Mouse (Mus musculus) CH12.LX (cell line): ENCODE measurements around the gene Ldlr. TPM values are rescaled to one million over a fixed set of nuclear protein-coding genes. Genes with fewer than 3 reads are reported as not detected.

Experiments
- DNase-seq: peaks from one replicate; pipeline ENCODE4 v3.0.0-alpha.2; 2013; ENCODE audit errors: extremely low read depth
- H3K27ac ChIP-seq: 2 replicates; pipeline ENCODE4 v1.5.1; 2012; ENCODE audit warnings: low read depth, mild to moderate bottlenecking, control low read depth, moderate library complexity; ENCODE audit not compliant: insufficient read depth
- H3K27me3 ChIP-seq: replicated peaks from 2 replicates; pipeline ENCODE3; 2012; ENCODE audit warnings: inconsistent platforms
- H3K36me3 ChIP-seq, 2 experiments: replicated peaks in 1 of 2; 2 replicates each; pipeline versions ENCODE3 to v1.6.1; 2012; ENCODE audit warnings: inconsistent platforms in 1 of 2, low read length in 1 of 2, mild to moderate bottlenecking in 1 of 2, mixed read lengths in 1 of 2, moderate library complexity in 1 of 2; ENCODE audit not compliant: control insufficient read depth in 1 of 2, insufficient read depth in 1 of 2
- H3K4me1 ChIP-seq, 2 experiments: 2 replicates each; pipeline ENCODE4 v1.6.1; 2012; ENCODE audit warnings: inconsistent platforms in 1 of 2, moderate library complexity in 1 of 2; ENCODE audit not compliant: insufficient read depth in 2 of 2, control insufficient read depth in 1 of 2
- H3K4me2 ChIP-seq: 2 replicates; pipeline ENCODE4 v1.6.1; 2012; ENCODE audit warnings: low read depth, mild to moderate bottlenecking, control low read depth; ENCODE audit not compliant: poor library complexity, insufficient read depth, severe bottlenecking
- H3K4me3 ChIP-seq, 3 experiments: fragments of 150-350 bp in 1 of 3; sonication (generic) in 1 of 3; replicated peaks in 1 of 3; 2 replicates each; pipeline versions ENCODE3 to v1.5.1; 2011 to 2012; ENCODE audit warnings: low read depth in 2 of 3, low read length in 2 of 3, mild to moderate bottlenecking in 2 of 3, moderate library complexity in 2 of 3, control low read depth in 1 of 3, improper control_type of control experiment in 1 of 3, inconsistent platforms in 1 of 3, mixed read lengths in 1 of 3; ENCODE audit not compliant: poor library complexity in 1 of 3
- H3K79me2 ChIP-seq: replicated peaks from 2 replicates; pipeline ENCODE4 v1.6.1; 2012; ENCODE audit warnings: mild to moderate bottlenecking, moderate library complexity; ENCODE audit not compliant: control insufficient read depth, poor library complexity, insufficient read depth, severe bottlenecking; ENCODE audit errors: extremely low read depth
- H3K9ac ChIP-seq: 2 replicates; pipeline ENCODE4 v1.6.1; 2012; ENCODE audit warnings: low read depth, mild to moderate bottlenecking, control low read depth, moderate library complexity; ENCODE audit not compliant: insufficient read depth
- H3K9me3 ChIP-seq: replicated peaks from 2 replicates; pipeline ENCODE3; 2012; ENCODE audit warnings: low read length, inconsistent platforms, mixed read lengths
- BHLHE40 ChIP-seq: IDR thresholded peaks from 2 replicates; pipeline ENCODE4 v1.6.1; 2011; ENCODE audit warnings: mild to moderate bottlenecking, low read depth, low read length, improper control_type of control experiment
- CHD1 ChIP-seq: IDR thresholded peaks from 2 replicates; pipeline ENCODE4 v1.6.1; 2012; ENCODE audit warnings: low read depth, low read length, improper control_type of control experiment, inconsistent platforms
- CHD2 ChIP-seq: IDR thresholded peaks from 2 replicates; pipeline ENCODE4 v1.6.1; 2011; ENCODE audit warnings: low read length, improper control_type of control experiment
- CTCF ChIP-seq, 2 experiments: IDR thresholded peaks in 1 of 2; conservative IDR thresholded peaks in 1 of 2; 2 replicates each; pipeline ENCODE4 v1.5.1; 2011 to 2012; ENCODE audit warnings: low read depth in 2 of 2, low read length in 2 of 2, improper control_type of control experiment in 1 of 2, inconsistent platforms in 1 of 2, mild to moderate bottlenecking in 1 of 2, moderate library complexity in 1 of 2
- ELF1 ChIP-seq: IDR thresholded peaks from 2 replicates; pipeline ENCODE4 v1.6.1; 2014; ENCODE audit warnings: low read depth, mild to moderate bottlenecking, inconsistent platforms, low read length, improper control_type of control experiment
- HCFC1 ChIP-seq: IDR thresholded peaks from 2 replicates; pipeline ENCODE4 v1.6.1; 2012; ENCODE audit warnings: low read depth, mild to moderate bottlenecking, inconsistent platforms, low read length, improper control_type of control experiment
- JUN ChIP-seq: IDR thresholded peaks from 2 replicates; pipeline ENCODE4 v1.6.1; 2011; ENCODE audit warnings: low read depth, mild to moderate bottlenecking, low read length, improper control_type of control experiment, moderate library complexity; ENCODE audit not compliant: insufficient read depth
- JUND ChIP-seq: conservative IDR thresholded peaks from 2 replicates; pipeline ENCODE4 v1.6.1; 2011; ENCODE audit warnings: low read depth, low read length, improper control_type of control experiment
- KAT2A ChIP-seq: IDR thresholded peaks from 2 replicates; pipeline ENCODE4 v1.6.1; 2012; ENCODE audit warnings: low read length, improper control_type of control experiment, inconsistent platforms; ENCODE audit not compliant: insufficient replicate concordance
- MAZ ChIP-seq: IDR thresholded peaks from 2 replicates; pipeline ENCODE4 v1.6.1; 2012; ENCODE audit warnings: low read depth, mild to moderate bottlenecking, inconsistent platforms, low read length, improper control_type of control experiment, moderate library complexity
- MXI1 ChIP-seq: IDR thresholded peaks from 2 replicates; pipeline ENCODE4 v1.6.1; 2011; ENCODE audit warnings: mild to moderate bottlenecking, low read depth, low read length, improper control_type of control experiment
- NRF1 ChIP-seq: IDR thresholded peaks from 2 replicates; pipeline ENCODE4 v1.6.1; 2014; ENCODE audit warnings: low read depth, mild to moderate bottlenecking, inconsistent platforms, low read length, improper control_type of control experiment, moderate library complexity
- PAX5 ChIP-seq: IDR thresholded peaks from 2 replicates; pipeline ENCODE4 v1.6.1; 2012; ENCODE audit warnings: low read length, inconsistent platforms, mixed read lengths
- POLR2A ChIP-seq: IDR thresholded peaks from 2 replicates; pipeline ENCODE4 v1.6.1; 2011; ENCODE audit warnings: low read depth, mild to moderate bottlenecking, improper control_type of control experiment, low read length
- RCOR1 ChIP-seq: conservative IDR thresholded peaks from 2 replicates; pipeline ENCODE4 v1.6.1; 2012; ENCODE audit warnings: low read depth, mild to moderate bottlenecking, inconsistent platforms, low read length, improper control_type of control experiment
- SIN3A ChIP-seq: IDR thresholded peaks from 2 replicates; pipeline ENCODE4 v1.6.1; 2012; ENCODE audit warnings: low read length, improper control_type of control experiment, inconsistent platforms
- SMC3 ChIP-seq: IDR thresholded peaks from 2 replicates; pipeline ENCODE4 v1.6.1; 2011; ENCODE audit warnings: low read depth, low read length, improper control_type of control experiment
- TBP ChIP-seq: conservative IDR thresholded peaks from 2 replicates; pipeline ENCODE4 v1.6.1; 2011; ENCODE audit warnings: low read depth, low read length, improper control_type of control experiment
- TCF12 ChIP-seq: IDR thresholded peaks from 2 replicates; pipeline ENCODE4 v1.6.1; 2014; ENCODE audit warnings: low read depth, mild to moderate bottlenecking, inconsistent platforms, low read length, improper control_type of control experiment
- UBTF ChIP-seq: IDR thresholded peaks from 2 replicates; pipeline ENCODE4 v1.6.1; 2012; ENCODE audit warnings: low read depth, mild to moderate bottlenecking, inconsistent platforms, low read length, improper control_type of control experiment, moderate library complexity
- USF2 ChIP-seq: conservative IDR thresholded peaks from 2 replicates; pipeline ENCODE4 v1.6.1; 2011; ENCODE audit warnings: low read depth, low read length, improper control_type of control experiment
- ZC3H11A ChIP-seq: IDR thresholded peaks from 2 replicates; pipeline ENCODE4 v1.6.1; 2012; ENCODE audit warnings: low read depth, mild to moderate bottlenecking, inconsistent platforms, low read length, improper control_type of control experiment
- ZKSCAN1 ChIP-seq: IDR thresholded peaks from 2 replicates; pipeline ENCODE4 v1.6.1; 2012; ENCODE audit warnings: low read depth, inconsistent platforms, low read length, improper control_type of control experiment, borderline replicate concordance
- ZMIZ1 ChIP-seq: IDR thresholded peaks from 2 replicates; pipeline ENCODE4 v1.6.1; 2012; ENCODE audit warnings: low read depth, mild to moderate bottlenecking, inconsistent platforms, low read length, improper control_type of control experiment
- ZNF384 ChIP-seq: IDR thresholded peaks from 2 replicates; pipeline ENCODE4 v1.6.1; 2012; ENCODE audit warnings: low read depth, low read length, improper control_type of control experiment, inconsistent platforms
- dilution Hi-C: fragments of 300-500 bp; cut with MboI; formaldehyde crosslinking; loops from 2 replicates; pipeline ENCODE4 v1.14.3; 2020; ENCODE audit warnings: low sequenced_read_pairs; ENCODE audit not compliant: extremely low pct_unique_long_range_greater_than_20kb, extremely low pct_ligation_motif_present
- in situ Hi-C: fragments of 300-500 bp; cut with MboI; formaldehyde crosslinking; loops from 3 replicates; pipeline ENCODE4 v1.14.3; 2019; ENCODE audit warnings: low sequenced_read_pairs, low pct_ligation_motif_present, low pct_unique_long_range_greater_than_20kb, mixed read lengths
- polyA plus RNA-seq: library from polyadenylated mRNA; unstranded; fragments of >175 nt; gene quantifications from 2 replicates; pipeline ENCODE4 v1.2.1, GENCODE M21; 2012; ENCODE audit warnings: low read depth; ENCODE audit not compliant: insufficient read length
- total RNA-seq, 2 experiments: library from RNA; depleted of rRNA; stranded (reverse); fragments of 300-350 nt in 1 of 2; fragments of >200 nt in 1 of 2; gene quantifications; 2 replicates each; pipeline ENCODE4 v1.2.3; 2012 to 2014

Ldlr gene
- total and polyA plus RNA-seq, 3 experiments, result 24.0 to 34.7 (median 24.9) TPM

DNA sequence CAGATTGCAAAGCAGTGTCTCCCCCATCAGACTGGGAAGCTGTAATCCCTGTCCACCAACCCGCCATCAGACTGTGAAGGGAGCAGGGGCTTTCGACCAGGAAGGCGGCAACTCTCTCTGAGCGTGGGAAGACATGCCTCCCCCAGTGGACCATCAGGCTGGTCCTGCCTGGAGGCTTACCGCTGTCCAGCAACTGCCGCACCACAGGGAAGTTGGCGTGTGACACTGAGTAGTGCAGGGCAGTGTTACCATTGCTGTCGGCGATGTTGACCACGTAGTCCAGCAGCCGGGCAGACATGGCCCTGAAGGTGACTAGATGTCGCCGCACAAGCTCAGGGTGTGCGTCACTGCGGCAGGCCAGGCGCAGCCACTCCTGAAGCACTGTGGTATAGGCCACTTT, 51.1 kb downstream of the Ldlr start:
- H3K9ac ChIP-seq, result no peak overlapping the region
- dilution Hi-C loops, result no loop called here
- no peaks in the 10 kb centered on the region for H3K27me3 ChIP-seq
- H3K27ac ChIP-seq, result no peak overlapping the region
- no peaks in the 10 kb centered on the region for H3K79me2 ChIP-seq
- no peak overlapping the region for H3K4me3 ChIP-seq
- no peaks in the 10 kb centered on the region for H3K4me1 ChIP-seq
- TF ChIP-seq JUND (no peak), POLR2A (no peak), ZMIZ1 (no peak), RCOR1 (no peak), CHD1 (no peak), ELF1 (no peak), KAT2A (no peak), UBTF (no peak), PAX5 (no peak), BHLHE40 (no peak), TCF12 (no peak), ZNF384 (no peak), CHD2 (no peak), CTCF (conservative IDR thresholded peaks at IDR 0.05 in 1 of 2, IDR thresholded peaks at IDR 0.05 in 1 of 2; ENCODE audit: low read depth in 2 of 2, low read length in 2 of 2) (no peak)
- TF ChIP-seq, all 38 proteins: peak for 0
- no peaks in the 10 kb centered on the region for H3K9me3 ChIP-seq
- H3K36me3 ChIP-seq, result no peaks in the 10 kb centered on the region
- no peak overlapping the region for H3K4me2 ChIP-seq
- no peak for DNase-seq
- in situ Hi-C loops, result no loop called here

DNA sequence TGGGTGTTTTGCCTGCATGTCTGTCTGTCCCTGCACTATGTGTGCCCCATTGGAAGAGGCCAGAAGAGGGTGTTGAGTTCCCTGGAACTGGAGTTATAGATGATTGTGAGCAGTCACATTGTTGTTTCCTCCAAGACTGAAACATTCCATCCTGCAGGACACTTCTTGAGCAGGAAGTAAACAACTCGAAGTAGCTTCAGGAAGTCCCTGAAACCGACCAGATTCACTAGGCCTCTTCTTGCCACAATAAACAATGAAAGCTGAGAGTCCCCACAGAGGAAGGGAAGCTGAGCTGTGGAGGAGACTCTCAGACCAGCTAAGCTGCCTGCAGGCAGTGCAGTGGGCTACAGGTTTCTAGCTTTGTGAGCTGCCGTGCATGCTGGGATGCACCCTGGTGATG, 54.4 kb downstream of the Ldlr start:
- DNase-seq, result no peak
- no peak overlapping the region for H3K27ac ChIP-seq
- no peak for TF ChIP-seq ZMIZ1
- TF ChIP-seq MXI1, result no peak
- no peak for TF ChIP-seq KAT2A
- TF ChIP-seq HCFC1, result no peak
- TF ChIP-seq UBTF, result no peak
- TF ChIP-seq NRF1, result no peak
- TF ChIP-seq ZC3H11A, result no peak
- no peak for TF ChIP-seq RCOR1
- no peak for TF ChIP-seq JUN
- TF ChIP-seq CTCF (conservative IDR thresholded peaks at IDR 0.05 in 1 of 2, IDR thresholded peaks at IDR 0.05 in 1 of 2; ENCODE audit: low read depth in 2 of 2, low read length in 2 of 2), result no peak
- no peak for TF ChIP-seq SIN3A
- no peak for TF ChIP-seq USF2
- TF ChIP-seq TBP, result no peak
- no peak for TF ChIP-seq ELF1
- no peak for TF ChIP-seq SMC3
- no peak for TF ChIP-seq MAZ
- no peak for TF ChIP-seq ZKSCAN1
- no peak for TF ChIP-seq CHD2
- TF ChIP-seq, all 38 proteins: peak for 0
- no peaks in the 10 kb centered on the region for H3K27me3 ChIP-seq
- dilution Hi-C loops, result no loop called here
- no peak overlapping the region for H3K4me2 ChIP-seq
- no peaks in the 10 kb centered on the region for H3K4me1 ChIP-seq
- H3K4me3 ChIP-seq, result no peak overlapping the region
- H3K9ac ChIP-seq, result no peak overlapping the region
- in situ Hi-C loops, result no loop called here
- no peaks in the 10 kb centered on the region for H3K36me3 ChIP-seq
- H3K79me2 ChIP-seq, result no peaks in the 10 kb centered on the region
- no peaks in the 10 kb centered on the region for H3K9me3 ChIP-seq
